Comparison of ENCODE assay signal across 8 mouse cellular contexts in the genomic region with DNA sequence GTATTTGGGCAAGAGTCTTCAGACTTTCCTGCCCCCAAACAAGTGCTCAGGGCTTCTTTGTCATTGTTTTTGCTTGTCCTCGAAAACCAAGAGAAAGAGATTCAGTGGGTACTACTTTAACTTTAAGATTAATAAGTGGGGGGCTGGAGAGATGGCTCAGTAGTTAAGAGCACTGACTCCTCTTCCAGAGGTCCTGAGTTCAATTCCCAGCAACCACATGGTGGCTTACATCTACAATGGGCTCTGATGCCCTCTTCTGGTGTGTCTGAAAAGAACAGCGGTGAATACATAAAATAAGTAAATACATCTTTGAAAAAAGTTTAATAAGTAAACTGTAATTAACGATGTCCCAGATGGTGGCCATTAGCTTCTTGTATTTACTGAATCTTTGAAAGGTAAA. TPM values are rescaled to one million over a fixed set of nuclear protein-coding genes. Genes with fewer than 3 reads are reported as not detected.
DNase-seq lines count a peak whose midpoint lies in the region; ATAC-seq and TF ChIP-seq lines count a peak whose summit lies in the region.

No protein-coding gene starts in this region.

- H3K4me3 ChIP-seq in heart, embryonic 12.5 days: peak overlapping the region; percentile 78
- peak overlapping the region; percentile 89 for H3K4me3 ChIP-seq in E14TG2a.4 (replicated peaks; ENCODE audit: low read length)
- peak overlapping the region; percentile 88 for H3K4me3 ChIP-seq in forebrain, embryonic 13.5 days
- H3K4me3 ChIP-seq in liver, embryonic 15.5 days (replicated peaks): peak overlapping the region; percentile 96
- no peak overlapping the region for H3K4me3 ChIP-seq in thymus, adult 2 months (ENCODE audit: control insufficient read depth, insufficient read depth, low read length)

- peak overlapping the region; percentile 87 for H3K4me2 ChIP-seq in heart, embryonic 12.5 days
- H3K4me2 ChIP-seq in forebrain, embryonic 13.5 days: peak overlapping the region; percentile 89
- H3K4me2 ChIP-seq in liver, embryonic 15.5 days: peak overlapping the region; percentile 91

- H3K36me3 ChIP-seq in heart, embryonic 12.5 days: peaks cover 17% of the 10 kb centered on the region
- peaks cover 27% of the 10 kb centered on the region for H3K36me3 ChIP-seq in E14TG2a.4 (ENCODE audit: insufficient read depth, low read length)
- no peaks in the 10 kb centered on the region for H3K36me3 ChIP-seq in forebrain, embryonic 13.5 days (ENCODE audit: poor library complexity, severe bottlenecking)
- peaks cover 4% of the 10 kb centered on the region; the same call in 1 of the 2 replicates for H3K36me3 ChIP-seq in liver, embryonic 15.5 days (replicated peaks)
- H3K36me3 ChIP-seq in thymus, adult 2 months (ENCODE audit: control insufficient read depth, insufficient read depth, low read length): no peaks in the 10 kb centered on the region

- peaks cover 10% of the 10 kb centered on the region for H3K4me1 ChIP-seq in heart, embryonic 12.5 days (replicated peaks)
- peaks cover 7% of the 10 kb centered on the region for H3K4me1 ChIP-seq in E14TG2a.4 (replicated peaks; ENCODE audit: low read depth, low read length)
- peaks cover 12% of the 10 kb centered on the region for H3K4me1 ChIP-seq in forebrain, embryonic 13.5 days
- peaks cover 26% of the 10 kb centered on the region for H3K4me1 ChIP-seq in liver, embryonic 15.5 days (replicated peaks)
- no peaks in the 10 kb centered on the region; the same call in 1 of the 2 replicates for H3K4me1 ChIP-seq in thymus, adult 2 months (replicated peaks; ENCODE audit: control insufficient read depth, insufficient read depth, low read length)

- peak overlapping the region; percentile 92; the same call in 1 of the 2 replicates for H3K27ac ChIP-seq in heart, embryonic 12.5 days (ENCODE audit: poor library complexity, severe bottlenecking)
- 0 out of 2 replicates have a peak overlapping the region, but pooled peaks have one; percentile 96 for H3K27ac ChIP-seq in forebrain, embryonic 13.5 days
- peak overlapping the region; percentile 96; the same call in 1 of the 2 replicates for H3K27ac ChIP-seq in liver, embryonic 15.5 days (replicated peaks)
- H3K27ac ChIP-seq in thymus, adult 2 months (ENCODE audit: control insufficient read depth, insufficient read depth, low read length): no peak overlapping the region

- ATAC-seq in heart, embryonic 12.5 days (ENCODE audit: insufficient number of reproducible peaks, low FRiP score): no peak
- no peak for ATAC-seq in forebrain, embryonic 13.5 days
- no peak for ATAC-seq in liver, embryonic 15.5 days (ENCODE audit: insufficient read depth)

- 51% methylated on average over 3 of the region's 3 CpGs for WGBS in heart, embryonic 12.5 days
- WGBS in forebrain, embryonic 13.5 days: 46% methylated on average over 3 of the region's 3 CpGs
- 54% methylated on average over 3 of the region's 3 CpGs for WGBS in liver, embryonic 15.5 days (ENCODE audit: insufficient replicate concordance)
- 52% methylated on average over 3 of the region's 3 CpGs for WGBS in thymus, adult 2 months

- TF ChIP-seq CTCF in E14TG2a.4 (conservative IDR thresholded peaks at IDR 0.05; ENCODE audit: low read length): no peak
- TF ChIP-seq CTCF in thymus, adult 2 months (IDR thresholded peaks at IDR 0.05; ENCODE audit: borderline replicate concordance, control insufficient read depth, extremely low read depth, insufficient read depth, low read length, poor library complexity): no peak

- no peaks in the 10 kb centered on the region for H3K27me3 ChIP-seq in heart, embryonic 12.5 days (replicated peaks)
- no peaks in the 10 kb centered on the region for H3K27me3 ChIP-seq in E14TG2a.4 (ENCODE audit: insufficient read depth, low read length)
- no peaks in the 10 kb centered on the region for H3K27me3 ChIP-seq in forebrain, embryonic 13.5 days
- H3K27me3 ChIP-seq in liver, embryonic 15.5 days: no peaks in the 10 kb centered on the region
- no peaks in the 10 kb centered on the region for H3K27me3 ChIP-seq in thymus, adult 2 months (ENCODE audit: control insufficient read depth, insufficient read depth, low read length)

- DNase-seq in heart, adult 18-20 months: no peak
- DNase-seq in urinary bladder, postnatal 4 days (ENCODE audit: low spot score in 2 of 2): no peak
- DNase-seq in thymus, adult 2 months: no peak
- no peak for DNase-seq in layer of hippocampus, postnatal 36 days

- no peaks in the 10 kb centered on the region; the same call in 1 of the 2 replicates for H3K9me3 ChIP-seq in heart, embryonic 12.5 days (replicated peaks)
- peaks cover 4% of the 10 kb centered on the region; the same call in 1 of the 2 replicates for H3K9me3 ChIP-seq in E14TG2a.4 (ENCODE audit: low read length)
- no peaks in the 10 kb centered on the region for H3K9me3 ChIP-seq in forebrain, embryonic 13.5 days (replicated peaks)
- no peaks in the 10 kb centered on the region for H3K9me3 ChIP-seq in liver, embryonic 15.5 days (replicated peaks)

- TF ChIP-seq POLR2A in thymus, adult 2 months (IDR thresholded peaks at IDR 0.05; ENCODE audit: control insufficient read depth, extremely low read depth, insufficient read depth, low read length, poor library complexity): no peak

- H3K9ac ChIP-seq in heart, embryonic 12.5 days: peak overlapping the region; percentile 95
- peak overlapping the region; percentile 96 for H3K9ac ChIP-seq in forebrain, embryonic 13.5 days
- peak overlapping the region; percentile 87; the same call in 1 of the 2 replicates for H3K9ac ChIP-seq in liver, embryonic 15.5 days

RNA-seq across cellular contexts. Expression of gene Scand1, which starts 0.6 kb away (rescaled TPM):
- polyA plus RNA-seq in heart, embryonic 12.5 days (2016; fragmentation: Nextera tagmentation; extraction: Ambion mirVana): 77.2 and 79.9 TPM in 2 replicates
- total RNA-seq in heart, adult 18-20 months (2021): 10 to 100 TPM; 80.0 to 86.3 TPM
- polyA plus RNA-seq in forebrain, embryonic 13.5 days (2015; fragmentation: Nextera tagmentation; extraction: Ambion mirVana): 72.2 and 85.3 TPM in 2 replicates
- polyA plus RNA-seq in liver, embryonic 15.5 days (2015; fragmentation: Nextera tagmentation; extraction: Ambion mirVana): 26.3 and 28.5 TPM in 2 replicates
- polyA plus RNA-seq in thymus, adult 2 months (2012; rRNA removed): 326 and 425 TPM in 2 replicates
- 10 to 100 TPM; 89.5 to 94.7 TPM for total RNA-seq in layer of hippocampus, postnatal 36 days (2021)

RNA-seq across cellular contexts. Expression of gene Cnbd2, which starts 1.1 kb away (rescaled TPM):
- 2.9 and 3.3 TPM in 2 replicates for polyA plus RNA-seq in heart, embryonic 12.5 days (2016; fragmentation: Nextera tagmentation; extraction: Ambion mirVana)
- total RNA-seq in heart, adult 18-20 months (2021): under 1 TPM; 0.62 to 0.69 TPM
- 5.4 and 5.7 TPM in 2 replicates for polyA plus RNA-seq in forebrain, embryonic 13.5 days (2015; fragmentation: Nextera tagmentation; extraction: Ambion mirVana)
- 1.9 and 2.0 TPM in 2 replicates for polyA plus RNA-seq in liver, embryonic 15.5 days (2015; fragmentation: Nextera tagmentation; extraction: Ambion mirVana)
- polyA plus RNA-seq in thymus, adult 2 months (2012; rRNA removed): 0.94 and 1.6 TPM in 2 replicates
- 1 to 10 TPM; 3.9 to 5.7 TPM for total RNA-seq in layer of hippocampus, postnatal 36 days (2021)
